Mouse (Mus musculus) urinary bladder, adult 18-20 months (tissue): ENCODE data around the gene Ovgp1.
"Not testable (repeated sequence)": the region's sequence is repeated elsewhere in the genome, so short reads cannot be mapped to it uniquely, and the experiment has no call there.

Experiments
- DNase-seq, 2 experiments: peaks; one replicate each; pipeline ENCODE4 v3.0.0; 2022; ENCODE audit warnings: low spot score in 2 of 2, mixed read lengths in 2 of 2

Gene Ovgp1

GRCm38 (mm10) chr3:105991653-105992283 lies 18.3 kb downstream of the Ovgp1 start:
- peak in 1 of 2 experiments; percentile 18 for DNase-seq

- DNase-seq = no peak
These were observed 21.2 kb downstream of the Ovgp1 start for GRCm38 (mm10) chr3:105994730-105995129.

DNA sequence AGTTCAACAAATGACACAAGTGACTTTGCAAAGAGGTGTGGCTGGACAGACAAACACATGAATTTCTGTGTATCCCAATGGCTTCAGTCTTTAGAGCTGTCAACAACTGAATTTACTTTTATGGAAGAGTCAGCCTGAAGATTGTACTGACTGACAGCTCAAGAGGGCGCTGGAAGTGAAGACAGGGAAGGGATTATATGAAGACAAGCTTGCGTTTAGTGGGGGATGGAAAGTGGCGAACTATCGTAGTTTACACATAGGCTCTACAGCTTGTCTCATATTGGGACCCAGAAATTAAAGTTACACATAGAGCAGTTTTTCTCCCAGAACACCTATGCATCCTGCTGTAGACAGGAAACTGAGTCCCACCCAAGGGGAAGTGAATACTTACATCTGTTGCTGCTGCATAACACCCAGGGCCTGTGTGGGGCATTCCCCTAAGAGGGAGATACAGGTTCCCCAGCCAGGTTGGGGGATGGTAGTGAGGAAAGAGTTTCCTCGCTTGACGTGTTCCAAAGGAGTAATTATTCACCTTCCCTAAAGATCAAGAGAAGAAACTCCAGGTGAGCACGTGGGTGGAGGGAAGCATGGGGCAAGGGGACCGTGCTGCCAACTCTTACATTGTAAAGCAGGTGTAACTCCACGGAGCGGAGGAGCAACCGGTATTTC lies 27.3 kb downstream of the Ovgp1 start:
- no peak for DNase-seq

DNA sequence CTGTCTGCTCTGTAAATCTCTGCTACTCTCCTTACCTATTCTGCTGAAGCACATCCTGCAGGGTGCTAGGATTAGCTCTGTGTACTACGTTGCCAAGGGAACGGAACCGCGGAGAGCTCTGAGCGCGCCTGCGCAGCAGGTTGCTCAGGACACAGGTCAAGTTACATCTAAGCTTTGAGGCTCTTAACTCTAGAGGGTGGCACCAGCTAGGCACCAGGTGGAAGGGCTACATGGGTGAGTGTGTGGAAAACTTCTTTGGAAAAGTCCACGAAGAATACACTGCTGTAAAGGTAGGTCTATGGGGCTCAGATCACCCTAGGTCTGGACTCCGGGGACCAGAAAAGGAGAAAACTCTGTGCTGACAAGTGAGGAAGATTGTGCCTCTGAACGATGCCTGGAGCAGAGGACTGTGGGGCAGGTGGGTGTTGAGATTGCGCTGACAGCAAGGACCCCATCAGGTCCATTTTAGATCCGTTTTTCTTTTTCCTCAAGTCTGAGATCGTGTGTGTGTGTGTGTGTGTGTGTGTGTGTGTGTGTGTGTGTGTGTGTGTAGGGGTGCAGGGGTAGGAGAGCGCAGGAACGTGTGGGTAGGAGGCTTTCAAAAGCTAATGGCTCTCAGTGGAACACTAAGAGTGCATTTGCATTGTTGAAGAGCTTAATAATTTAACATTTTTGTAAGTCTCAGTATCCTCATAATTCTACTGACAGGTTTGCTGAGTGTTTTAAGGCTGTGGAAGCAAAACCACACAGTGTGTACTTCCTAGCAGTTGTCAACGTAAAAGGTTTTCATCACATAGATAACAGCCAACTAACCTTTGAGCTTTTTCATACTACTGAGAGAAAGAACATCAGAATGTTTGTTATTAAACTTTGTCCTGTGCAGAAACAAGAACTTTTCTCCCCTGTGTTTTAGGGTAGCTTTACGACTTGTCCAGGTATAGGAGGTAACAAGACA lies 28.2 kb downstream of the Ovgp1 start:
- no peak for DNase-seq

DNA sequence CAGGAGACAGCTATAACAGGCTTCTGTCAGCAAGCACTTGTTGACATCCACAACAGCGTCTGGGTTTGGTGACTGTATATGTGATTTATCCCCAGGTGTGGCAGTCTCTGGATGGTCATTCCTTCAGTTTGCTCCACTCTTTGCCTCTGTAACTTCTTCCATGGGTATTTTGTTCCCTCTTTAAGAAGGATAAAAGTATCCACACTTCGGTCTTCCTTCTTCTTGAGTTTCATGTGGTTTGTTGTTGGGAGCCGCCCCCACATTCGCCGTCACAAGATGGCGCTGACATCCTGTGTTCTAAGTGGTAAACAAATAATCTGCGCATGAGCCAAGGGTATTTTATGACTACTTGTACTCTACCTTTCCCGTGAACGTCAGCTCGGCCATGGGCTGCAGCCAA lies 29.8 kb downstream of the Ovgp1 start:
- not testable (repeated sequence) for DNase-seq

GRCm38 (mm10) chr3:106014546-106014945 lies 41.0 kb downstream of the Ovgp1 start, which contains the start of gene Pifo:
Gene Pifo, minus strand, starts transcription at chr3:106014646.
- no peak for DNase-seq

- no peak for DNase-seq
These were observed 48.3 kb downstream of the Ovgp1 start for GRCm38 (mm10) chr3:106021840-106022239.

DNA sequence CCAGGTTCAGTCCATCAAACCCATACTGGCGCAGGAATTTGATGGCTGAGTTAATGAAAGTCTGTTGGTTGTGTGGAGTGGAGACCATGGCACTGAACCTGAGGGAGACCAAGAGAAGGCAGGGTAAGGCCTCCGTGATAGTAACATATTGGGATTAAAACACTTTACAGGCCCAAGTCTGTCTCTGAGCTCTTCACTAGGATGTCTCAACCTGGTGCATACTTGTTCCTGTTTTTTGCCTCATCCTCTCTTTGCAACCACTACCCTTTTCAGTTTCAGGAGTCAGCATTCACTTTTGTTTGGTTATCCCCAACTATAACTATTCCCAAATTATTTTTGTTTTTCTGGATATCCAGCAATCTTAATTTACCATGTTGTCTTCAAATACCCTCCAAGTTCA lies 50.6 kb downstream of the Ovgp1 start:
- DNase-seq = no peak

DNA sequence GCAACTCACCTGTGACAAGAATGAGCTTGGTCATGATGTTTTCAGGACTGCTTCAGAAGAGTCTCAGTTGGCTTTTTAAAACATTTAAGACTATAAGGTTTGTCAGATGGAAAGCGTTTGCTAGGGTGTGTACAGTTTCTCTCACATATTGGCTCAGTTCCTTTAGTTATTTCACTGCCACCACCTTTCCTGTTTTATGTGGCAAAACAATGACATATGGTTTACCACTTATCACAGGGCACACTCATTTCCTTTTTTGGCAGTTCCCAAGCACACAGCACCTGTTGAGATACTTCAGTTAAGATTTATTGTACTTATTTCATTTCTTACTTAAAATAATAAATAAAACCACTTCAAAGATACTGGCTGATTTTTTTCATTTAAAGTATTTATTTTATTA lies 59.3 kb downstream of the Ovgp1 start, which contains the start of gene Chil5:
TSS of gene Chil5 (minus strand) at position 34 of the 400 bp plus-strand sequence.
- no peak for DNase-seq
